Mouse (Mus musculus): ENCODE measurements around the gene Syvn1. TPM values are rescaled to one million over a fixed set of nuclear protein-coding genes. Genes with fewer than 3 reads are reported as not detected.

Syvn1 gene
- total and polyA plus RNA-seq, 3 experiments: 21.3 to 24.2 (median 23.1) TPM

DNA sequence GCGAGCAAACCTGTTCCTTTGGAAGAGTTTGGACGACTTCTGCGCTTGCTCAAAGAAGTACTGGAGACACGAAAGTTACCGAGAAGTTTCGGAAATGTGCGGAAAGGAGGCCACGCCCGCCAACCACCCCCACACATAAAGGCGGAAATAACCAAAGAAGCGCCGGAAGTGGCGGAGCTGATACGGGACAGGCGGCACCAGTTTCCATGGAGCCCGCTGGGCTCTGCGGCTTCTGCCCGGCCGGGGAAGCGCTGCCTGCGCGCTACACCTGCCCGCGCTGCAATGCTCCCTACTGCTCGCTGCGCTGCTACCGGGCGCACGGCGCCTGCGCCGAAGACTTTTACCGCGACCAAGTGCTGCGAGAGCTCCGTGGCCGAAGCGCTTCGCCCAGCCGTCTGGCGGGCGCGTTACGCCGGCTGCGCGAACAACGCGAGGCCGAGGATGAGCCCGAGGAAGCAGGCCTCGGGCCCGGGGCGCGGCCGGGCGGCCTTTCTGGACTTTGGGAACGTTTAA lies 14.7 kb downstream of the Syvn1 start, which contains the start of gene Znhit2:
Znhit2 (plus strand) TSS at position 172 of the 513 bp plus-strand sequence.
- peak within 1 kb of the TSS; percentile 87 for H3K27ac ChIP-seq
- H3K36me3 ChIP-seq (ENCODE audit: control insufficient read depth, insufficient read depth, low read length): peaks cover 4% of the 10 kb centered on the region
- no peaks in the 10 kb centered on the region for H3K27me3 ChIP-seq (ENCODE audit: control insufficient read depth, insufficient read depth, low read length)
- no peaks in the 10 kb centered on the region for H3K79me2 ChIP-seq (replicated peaks; ENCODE audit: control insufficient read depth, insufficient read depth, low read length)
- TF ChIP-seq CTCF (IDR thresholded peaks at IDR 0.05): peak; percentile 44
- TF ChIP-seq EP300 (IDR thresholded peaks at IDR 0.05; ENCODE audit: insufficient read depth, low read depth, low read length): 0 out of 2 replicates have a peak, but pooled peaks have one; percentile 34
- peak; percentile 78 for TF ChIP-seq POLR2A (IDR thresholded peaks at IDR 0.05; ENCODE audit: insufficient read depth, low read depth, low read length)
- peak within 1 kb of the TSS; percentile 78 for H3K9ac ChIP-seq (ENCODE audit: low read depth, low read length)
- intact Hi-C loops (cut with DNase I): loop anchor here (1.0 kb wide), 1 partner anchor 16 kb away; the partner anchor contains the start of gene Vps51
- peak; percentile 94 to 96 for DNase-seq
- under 1% methylated on average over 58 of the region's 58 CpGs for WGBS
- peak within 1 kb of the TSS; percentile 83 for H3K4me3 ChIP-seq
- peaks cover 8% of the 10 kb centered on the region for H3K4me1 ChIP-seq (ENCODE audit: control insufficient read depth, insufficient read depth, low read length)

DNA sequence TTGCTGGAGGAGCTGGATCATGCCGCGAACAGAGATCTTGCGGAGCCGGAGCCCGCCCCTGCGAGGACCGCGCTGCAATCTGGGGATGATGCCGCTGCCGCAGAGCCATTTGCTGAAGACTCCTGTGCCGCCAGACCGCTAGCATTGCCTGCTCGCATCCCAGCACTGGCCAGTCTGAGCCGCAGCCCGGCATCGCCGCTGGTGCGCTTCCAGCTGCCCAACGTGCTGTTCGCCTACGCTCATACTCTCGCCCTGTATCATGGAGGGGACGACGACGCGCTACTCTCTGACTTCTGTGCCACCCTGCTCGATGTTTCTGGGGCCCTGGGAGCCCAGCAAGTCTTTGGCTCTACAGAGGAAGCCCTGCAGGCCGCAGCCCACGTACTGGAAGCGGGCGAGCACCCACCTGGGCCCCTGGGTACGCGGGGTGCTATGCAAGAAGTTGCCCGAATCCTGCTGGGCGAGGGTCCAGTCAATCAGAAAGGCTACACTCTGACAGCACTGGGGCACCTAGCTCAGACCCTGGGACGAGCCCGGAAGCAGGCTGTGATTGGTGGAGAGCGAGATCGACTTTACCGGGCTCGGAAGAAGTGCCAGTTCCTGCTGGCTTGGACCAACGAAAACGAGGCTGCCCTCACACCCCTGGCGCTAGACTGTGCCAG lies 15.4 kb downstream of the Syvn1 start:
- TF ChIP-seq EP300 (IDR thresholded peaks at IDR 0.05; ENCODE audit: insufficient read depth, low read depth, low read length) (no peak), CTCF (IDR thresholded peaks at IDR 0.05) (no peak), POLR2A (IDR thresholded peaks at IDR 0.05; ENCODE audit: insufficient read depth, low read depth, low read length) (no peak)

DNA sequence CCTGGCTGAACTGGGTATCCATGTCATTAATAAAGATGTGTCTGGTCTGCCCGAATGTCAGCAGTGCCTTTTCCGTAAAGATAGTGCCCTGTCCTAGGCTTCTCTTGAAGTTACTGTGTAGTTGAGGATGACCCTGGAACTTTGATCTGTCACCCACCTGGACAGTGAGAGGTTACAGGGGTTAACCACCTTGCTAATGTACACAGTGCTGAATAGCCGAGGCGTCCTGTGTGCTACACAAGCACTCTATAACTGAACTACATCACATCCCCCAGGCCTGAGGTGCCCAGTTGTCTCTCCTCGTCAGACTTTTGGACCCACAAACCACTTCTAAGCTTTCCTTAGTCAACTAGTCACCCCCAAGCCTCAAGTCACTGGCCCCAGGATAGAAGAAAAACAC lies 16.0 kb downstream of the Syvn1 start:
- intact Hi-C loops (cut with DNase I): no loop called here
- no peak for DNase-seq
- WGBS: 54% methylated on average over 5 of the region's 5 CpGs
- Histone ChIP-seq H3K4me3 (peak overlapping the region; percentile 83), H3K27me3 (ENCODE audit: control insufficient read depth, insufficient read depth, low read length) (no peaks in the 10 kb centered on the region), H3K36me3 (ENCODE audit: control insufficient read depth, insufficient read depth, low read length) (peaks cover 4% of the 10 kb centered on the region; the same call in 1 of the 2 replicates), H3K27ac (no peak overlapping the region; the same call in 1 of the 2 replicates), H3K4me1 (ENCODE audit: control insufficient read depth, insufficient read depth, low read length) (peaks cover 8% of the 10 kb centered on the region; the same call in 1 of the 2 replicates), H3K79me2 (replicated peaks; ENCODE audit: control insufficient read depth, insufficient read depth, low read length) (no peaks in the 10 kb centered on the region), H3K9ac (ENCODE audit: low read depth, low read length) (peak overlapping the region; percentile 78; the same call in 1 of the 2 replicates)
- TF ChIP-seq EP300 (IDR thresholded peaks at IDR 0.05; ENCODE audit: insufficient read depth, low read depth, low read length) (no peak), CTCF (IDR thresholded peaks at IDR 0.05) (no peak), POLR2A (IDR thresholded peaks at IDR 0.05; ENCODE audit: insufficient read depth, low read depth, low read length) (no peak)

More for the DNA sequence above, 15.4 kb downstream of the Syvn1 start:
- no peaks in the 10 kb centered on the region for H3K27me3 ChIP-seq (ENCODE audit: control insufficient read depth, insufficient read depth, low read length)
- peak overlapping the region; percentile 87 for H3K27ac ChIP-seq
- intact Hi-C loops (cut with DNase I): loop anchor here (1.0 kb wide), 1 partner anchor 16 kb away; the partner anchor contains the start of gene Vps51
- H3K4me3 ChIP-seq: peak overlapping the region; percentile 83
- peak; percentile 42 to 54 for DNase-seq
- H3K36me3 ChIP-seq (ENCODE audit: control insufficient read depth, insufficient read depth, low read length): peaks cover 4% of the 10 kb centered on the region
- H3K9ac ChIP-seq (ENCODE audit: low read depth, low read length): peak overlapping the region; percentile 78
- under 1% methylated on average over 44 of the region's 44 CpGs for WGBS
- H3K79me2 ChIP-seq (replicated peaks; ENCODE audit: control insufficient read depth, insufficient read depth, low read length): no peaks in the 10 kb centered on the region
- peaks cover 8% of the 10 kb centered on the region for H3K4me1 ChIP-seq (ENCODE audit: control insufficient read depth, insufficient read depth, low read length)

DNA sequence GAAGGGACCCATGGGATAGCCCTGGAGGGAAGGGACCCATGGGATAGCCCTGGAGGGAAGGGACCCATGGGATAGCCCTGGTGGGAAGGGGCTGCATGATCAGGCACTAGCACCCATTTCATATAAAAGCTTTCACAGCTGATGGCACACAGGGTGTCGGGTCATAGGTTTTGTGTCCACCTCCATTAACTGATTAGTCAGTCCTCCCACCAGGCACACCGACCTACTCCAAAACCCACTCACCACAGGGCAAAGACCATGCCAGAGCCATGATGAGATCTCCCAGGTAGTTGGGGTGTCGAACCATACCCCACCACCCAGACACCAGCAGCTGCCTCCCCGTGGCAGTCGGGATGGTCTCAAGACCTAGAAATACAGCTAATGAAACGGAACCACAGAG lies 16.7 kb downstream of the Syvn1 start:
- Histone ChIP-seq H3K9ac (ENCODE audit: low read depth, low read length) (no peak overlapping the region), H3K27me3 (ENCODE audit: control insufficient read depth, insufficient read depth, low read length) (no peaks in the 10 kb centered on the region), H3K4me1 (ENCODE audit: control insufficient read depth, insufficient read depth, low read length) (peaks cover 8% of the 10 kb centered on the region; the same call in 1 of the 2 replicates), H3K4me3 (no peak overlapping the region), H3K27ac (no peak overlapping the region), H3K79me2 (replicated peaks; ENCODE audit: control insufficient read depth, insufficient read depth, low read length) (no peaks in the 10 kb centered on the region), H3K36me3 (ENCODE audit: control insufficient read depth, insufficient read depth, low read length) (peaks cover 4% of the 10 kb centered on the region; the same call in 1 of the 2 replicates)
- TF ChIP-seq CTCF (IDR thresholded peaks at IDR 0.05) (no peak), EP300 (IDR thresholded peaks at IDR 0.05; ENCODE audit: insufficient read depth, low read depth, low read length) (no peak), POLR2A (IDR thresholded peaks at IDR 0.05; ENCODE audit: insufficient read depth, low read depth, low read length) (no peak)
- WGBS: 91% methylated on average over 6 of the region's 6 CpGs
- peak in 1 of 2 experiments; percentile 12 for DNase-seq
- intact Hi-C loops (cut with DNase I): no loop called here

DNA sequence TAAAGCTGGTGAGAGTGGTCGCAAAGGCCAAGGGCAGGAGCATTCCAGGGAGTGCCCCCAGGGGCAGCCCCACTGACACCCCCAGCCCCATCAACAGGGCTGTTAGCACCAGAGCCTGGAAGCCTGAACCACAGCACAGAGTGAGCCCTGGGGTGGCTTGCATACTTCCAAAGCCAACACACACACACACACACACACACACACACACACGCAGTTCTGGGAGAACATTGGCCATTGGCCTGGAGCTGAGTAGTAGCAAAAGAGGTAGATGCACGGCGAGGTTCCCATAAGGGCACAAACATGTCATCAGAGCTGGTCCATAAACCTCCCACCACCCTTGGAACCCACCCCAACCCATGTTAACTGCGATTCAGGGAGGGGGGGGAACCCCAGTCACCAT lies 20.2 kb downstream of the Syvn1 start:
- H3K79me2 ChIP-seq (replicated peaks; ENCODE audit: control insufficient read depth, insufficient read depth, low read length): no peaks in the 10 kb centered on the region
- H3K9ac ChIP-seq (ENCODE audit: low read depth, low read length): no peak overlapping the region
- no peaks in the 10 kb centered on the region for H3K36me3 ChIP-seq (ENCODE audit: control insufficient read depth, insufficient read depth, low read length)
- H3K27ac ChIP-seq: no peak overlapping the region
- 25% methylated on average over 5 of the region's 5 CpGs for WGBS
- H3K27me3 ChIP-seq (ENCODE audit: control insufficient read depth, insufficient read depth, low read length): no peaks in the 10 kb centered on the region
- no peak for DNase-seq
- H3K4me3 ChIP-seq: no peak overlapping the region
- no peak for TF ChIP-seq EP300 (IDR thresholded peaks at IDR 0.05; ENCODE audit: insufficient read depth, low read depth, low read length)
- TF ChIP-seq POLR2A (IDR thresholded peaks at IDR 0.05; ENCODE audit: insufficient read depth, low read depth, low read length): no peak
- no peak for TF ChIP-seq CTCF (IDR thresholded peaks at IDR 0.05)
- H3K4me1 ChIP-seq (ENCODE audit: control insufficient read depth, insufficient read depth, low read length): peaks cover 5% of the 10 kb centered on the region; the same call in 1 of the 2 replicates
- intact Hi-C loops (cut with DNase I): no loop called here

All from heart, adult 2 months (tissue).